Mouse (Mus musculus): ENCODE measurements around the gene Mmgt2. TPM values are rescaled to one million over a fixed set of nuclear protein-coding genes. Genes with fewer than 3 reads are reported as not detected.

Gene Mmgt2
- 73.5 and 89.4 TPM in 2 replicates for polyA plus RNA-seq (2012; rRNA removed)

DNA sequence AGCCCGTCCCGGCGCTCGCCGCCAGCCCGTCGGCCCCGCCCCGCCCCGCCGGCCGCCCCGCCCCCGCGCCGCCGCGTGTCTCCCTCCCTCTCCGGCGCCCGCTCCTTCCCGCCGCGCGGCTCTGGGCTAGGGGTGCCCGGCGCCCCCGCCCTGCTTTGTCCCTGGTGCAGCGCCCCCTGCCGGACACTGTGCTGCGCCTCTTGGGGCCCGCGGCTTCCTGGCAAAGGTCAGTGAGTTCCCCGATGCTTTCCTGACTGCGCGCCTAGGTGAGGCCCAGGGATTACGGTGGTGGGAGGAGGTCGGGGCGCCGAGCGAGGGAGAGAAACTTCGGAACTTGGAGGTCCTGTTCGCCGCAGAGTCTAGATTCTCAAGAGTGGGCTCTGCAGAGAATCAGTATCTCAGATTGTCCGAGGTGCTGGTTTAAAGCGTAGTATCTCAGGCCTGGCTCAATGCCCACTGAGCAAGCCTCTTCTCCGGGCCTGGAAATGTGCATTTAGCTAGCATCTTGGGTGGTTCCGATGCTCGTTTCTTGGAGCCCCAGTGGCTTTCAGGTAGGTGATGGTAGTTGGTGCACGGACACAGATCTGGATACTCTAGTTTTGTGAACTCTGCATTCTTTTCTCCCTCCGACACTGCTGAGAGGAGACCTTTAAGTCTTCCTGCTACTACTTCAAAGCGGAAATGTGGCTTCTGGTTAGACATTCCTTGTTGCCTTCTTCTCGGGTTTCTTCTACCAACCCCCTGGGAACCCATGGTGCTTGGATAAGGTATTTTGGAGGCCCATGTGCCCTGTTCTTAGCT lies at the start of gene Mmgt2:
Gene Mmgt2, plus strand, starts transcription at position 74 of the 801 bp plus-strand sequence.
- DNase-seq (ENCODE audit: low spot score), result peak; percentile 99

DNA sequence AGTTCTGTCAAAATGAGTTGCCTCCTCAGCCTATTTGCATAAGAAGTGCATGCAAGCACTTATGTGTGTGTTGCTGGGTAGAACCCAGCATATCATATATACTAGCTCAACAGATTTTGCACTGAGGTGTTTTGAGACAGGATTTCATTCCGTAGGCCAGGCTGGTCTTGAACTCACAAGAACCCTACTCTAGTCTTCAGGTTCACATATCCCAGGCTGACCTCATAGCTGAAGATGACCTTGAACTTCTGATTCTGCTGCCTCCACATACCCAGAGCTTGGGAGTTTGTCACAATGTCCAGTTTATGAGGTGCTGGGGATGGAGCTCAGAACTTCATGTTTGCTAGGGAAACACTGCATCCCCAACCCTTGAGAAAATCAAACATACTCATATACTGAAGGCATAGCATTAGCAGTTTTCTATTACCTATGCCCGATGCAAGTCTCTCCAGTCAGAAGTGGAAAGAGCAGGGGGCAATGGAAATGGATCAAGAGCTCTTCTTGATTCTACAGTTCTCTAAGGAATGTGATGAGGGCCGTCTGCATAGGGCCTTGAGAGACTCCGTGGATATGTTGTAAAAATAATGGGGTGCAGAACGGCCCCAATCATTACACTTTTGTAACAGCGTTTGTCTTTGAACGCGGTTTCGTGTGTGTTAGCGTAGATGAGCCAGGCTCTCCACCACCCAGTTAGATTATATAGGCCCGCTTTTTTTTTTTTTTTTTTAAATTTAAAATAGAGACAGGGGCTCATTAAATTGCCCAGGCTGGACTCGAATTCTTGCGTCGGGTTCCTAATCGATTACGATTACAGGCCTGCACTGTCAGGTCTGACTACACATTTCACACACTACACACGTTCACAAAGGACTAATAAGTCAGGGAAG lies 46.5 kb upstream of the Mmgt2 start:
- DNase-seq (ENCODE audit: low spot score), result no peak

- peak; percentile 93 for DNase-seq (ENCODE audit: low spot score)
These were observed 45.7 kb upstream of the Mmgt2 start for GRCm38 (mm10) chr11:62602619-62603311.

DNA sequence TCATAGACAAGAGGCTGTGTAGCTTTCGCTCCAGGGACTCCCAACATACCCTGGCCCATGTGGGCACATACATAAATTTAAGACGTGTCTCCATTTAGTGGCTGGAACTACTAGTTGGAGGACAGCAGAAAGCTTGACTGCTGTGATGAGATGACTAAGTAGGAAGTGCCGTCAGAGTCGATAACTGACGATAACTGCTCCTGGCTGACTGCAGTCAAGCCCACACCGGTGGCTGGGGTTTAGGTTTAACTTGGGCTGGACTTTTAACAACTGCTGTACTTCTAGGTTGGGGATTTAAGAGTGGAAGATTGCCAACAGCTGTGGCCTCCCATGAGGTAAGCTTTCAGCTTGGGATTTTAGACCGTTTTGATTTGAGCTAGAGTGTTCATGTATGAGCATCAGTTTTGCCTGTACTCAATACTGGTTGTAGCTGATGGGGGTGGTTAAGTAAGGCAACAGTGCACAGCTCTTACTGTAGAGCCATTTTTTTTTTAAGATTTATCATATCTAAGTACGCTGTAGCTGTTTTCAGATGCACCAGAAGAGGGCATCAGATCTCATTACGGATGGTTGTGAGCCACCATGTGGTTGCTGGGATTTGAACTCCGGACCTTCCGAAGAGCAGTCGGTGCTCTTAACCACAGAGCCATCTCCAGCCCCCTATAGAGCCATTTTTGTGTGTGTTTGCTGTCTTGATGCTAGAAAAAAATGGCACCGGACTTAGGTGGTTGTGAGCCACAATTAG lies 45.0 kb upstream of the Mmgt2 start:
- no peak for DNase-seq (ENCODE audit: low spot score)

DNA sequence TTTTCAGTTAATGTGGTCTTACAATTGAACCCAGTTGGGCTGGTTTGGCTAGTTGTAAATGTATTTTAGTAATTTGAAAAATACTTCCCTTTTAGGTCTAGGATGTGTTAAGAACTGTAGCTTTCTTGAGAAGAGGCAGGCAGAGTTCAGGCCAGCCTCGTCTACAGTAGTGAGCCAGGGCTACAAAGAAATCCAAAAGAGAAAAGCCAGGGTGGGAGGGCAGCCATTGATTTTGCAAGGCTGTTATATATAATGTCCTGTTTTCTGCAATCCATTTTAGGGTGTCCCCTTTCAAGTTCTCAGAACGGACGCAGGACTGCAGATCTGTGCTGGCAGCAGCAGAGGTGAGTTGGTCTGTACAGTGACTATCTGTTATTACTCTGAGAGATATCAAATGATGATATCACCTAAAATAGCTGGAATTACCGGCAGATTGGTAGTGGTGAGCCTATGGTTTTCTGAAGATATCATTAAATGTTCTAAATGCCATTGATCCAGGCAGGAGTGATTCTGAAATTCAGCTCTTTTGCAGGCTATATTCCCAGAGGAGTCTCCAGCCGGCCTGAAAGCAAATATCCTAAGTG lies 44.2 kb upstream of the Mmgt2 start:
- no peak for DNase-seq (ENCODE audit: low spot score)

DNA sequence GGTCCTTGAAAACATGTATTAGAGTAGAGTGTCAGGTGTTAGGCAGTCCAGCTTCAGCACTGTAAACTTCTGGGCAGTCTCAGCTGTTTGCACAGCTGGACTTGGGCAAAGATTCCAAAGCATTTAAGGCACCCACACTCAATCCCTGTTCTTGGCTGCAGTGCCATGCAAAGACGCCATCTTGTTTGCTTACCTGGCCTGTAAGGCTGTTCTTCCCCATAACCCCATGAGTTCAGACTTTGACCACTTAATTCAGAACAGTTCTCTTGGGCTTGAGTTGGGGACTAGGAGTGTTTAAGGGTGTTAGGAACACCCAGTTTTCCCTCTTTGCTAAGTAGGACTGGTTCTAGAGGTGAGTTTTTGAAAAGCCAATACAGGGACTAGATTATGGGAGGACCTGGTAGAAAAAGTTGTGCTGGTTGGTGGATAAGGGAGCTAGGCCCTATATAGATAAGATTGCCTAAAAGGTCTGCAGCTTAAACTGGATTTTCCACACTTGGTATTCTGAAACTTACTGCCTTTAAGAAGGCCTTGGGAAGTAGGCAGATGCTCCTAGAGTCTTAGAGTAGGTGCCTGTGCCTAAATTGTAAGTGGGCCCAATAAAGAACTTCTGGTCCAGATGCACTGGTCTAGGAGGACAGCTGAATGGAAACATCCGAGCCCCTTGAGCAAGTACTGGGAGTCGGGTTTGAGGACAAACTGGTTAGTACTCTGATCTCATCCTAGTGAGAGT lies 43.4 kb upstream of the Mmgt2 start:
- DNase-seq (ENCODE audit: low spot score), result no peak

GRCm38 (mm10) chr11:62605619-62606298 lies 42.7 kb upstream of the Mmgt2 start:
- DNase-seq (ENCODE audit: low spot score), result no peak

- DNase-seq (ENCODE audit: low spot score), result no peak
These were observed 41.9 kb upstream of the Mmgt2 start for GRCm38 (mm10) chr11:62606299-62607169.

DNA sequence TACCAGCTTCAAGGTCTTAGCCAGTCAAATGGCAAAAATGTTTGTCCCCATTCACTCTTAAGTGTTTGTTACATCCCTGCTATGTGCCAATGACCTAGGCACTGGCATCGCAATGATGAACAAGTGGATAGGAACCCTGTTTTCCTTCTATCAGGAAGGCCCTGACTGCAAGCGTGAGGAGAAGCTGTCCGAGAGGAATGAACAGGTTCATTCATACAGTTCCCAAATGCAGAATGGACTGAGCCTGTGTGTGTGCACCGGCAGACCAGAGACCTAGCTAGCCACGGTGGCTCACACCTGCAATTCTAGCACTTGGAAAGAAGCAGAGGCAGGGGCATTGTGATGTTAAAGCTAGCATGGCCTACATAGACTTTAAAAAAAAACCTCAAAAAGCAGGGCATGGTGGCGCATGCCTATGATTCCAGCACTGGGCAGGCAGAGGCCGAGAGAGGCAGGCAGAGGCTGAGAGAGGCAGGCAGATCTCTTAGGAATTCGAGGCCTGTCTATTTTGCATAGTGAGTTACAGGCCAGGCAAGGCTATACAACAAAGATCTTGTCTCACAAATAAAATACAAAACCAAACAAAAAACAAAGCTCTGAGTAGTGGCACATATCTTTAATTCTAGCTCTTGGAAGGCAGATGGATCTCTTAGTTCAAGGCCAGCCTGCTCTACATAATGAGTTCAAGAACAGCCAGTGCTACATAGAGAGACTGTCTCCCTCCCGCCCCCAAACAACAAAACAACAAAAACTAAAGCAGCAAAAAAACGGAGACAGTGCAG lies 41.1 kb upstream of the Mmgt2 start:
- DNase-seq (ENCODE audit: low spot score), result no peak

- no peak for DNase-seq (ENCODE audit: low spot score)
These were observed 40.6 kb upstream of the Mmgt2 start for GRCm38 (mm10) chr11:62607952-62608201.

- DNase-seq (ENCODE audit: low spot score), result no peak
These were observed 39.4 kb upstream of the Mmgt2 start for GRCm38 (mm10) chr11:62608826-62609675.

DNA sequence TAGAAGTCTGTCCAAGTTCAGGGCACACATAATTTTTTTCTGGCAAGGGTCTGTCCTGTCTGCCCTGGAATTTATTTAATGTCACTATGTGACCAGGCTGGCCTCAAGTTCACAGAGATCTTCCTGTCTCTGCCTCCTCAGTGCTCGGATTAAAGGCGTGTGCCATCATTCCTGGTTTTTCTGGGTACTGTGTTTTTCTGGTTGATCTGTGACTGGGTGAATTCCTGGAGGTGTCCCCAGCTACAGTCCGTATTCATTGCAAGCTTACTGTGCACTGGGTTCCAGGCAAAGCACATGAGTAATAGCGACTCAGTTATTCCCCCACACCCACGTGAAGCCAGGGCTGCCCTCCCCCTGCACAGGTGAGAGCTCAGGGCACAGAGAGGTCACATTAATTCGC lies 38.2 kb upstream of the Mmgt2 start:
- no peak for DNase-seq (ENCODE audit: low spot score)

GRCm38 (mm10) chr11:62612604-62613003 lies 35.9 kb upstream of the Mmgt2 start:
- DNase-seq (ENCODE audit: low spot score), result no peak

GRCm38 (mm10) chr11:62613657-62614365 lies 34.7 kb upstream of the Mmgt2 start:
- peak; percentile 77 for DNase-seq (ENCODE audit: low spot score)

- no peak for DNase-seq (ENCODE audit: low spot score)
These were observed 33.5 kb upstream of the Mmgt2 start for GRCm38 (mm10) chr11:62614876-62615410.

GRCm38 (mm10) chr11:62615456-62615855 lies 33.0 kb upstream of the Mmgt2 start:
- no peak for DNase-seq (ENCODE audit: low spot score)

All from urinary bladder, adult 2 months (tissue).